Mouse (Mus musculus) ovary, postnatal 36 days (tissue): ENCODE measurements around the gene Ncoa5.
A peak's percentile ranks its signal among the peaks of the same experiment; 100 is the strongest.

Experiments
- DNase-seq: peaks from one replicate; pipeline ENCODE4 v3.0.0; 2022; ENCODE audit warnings: low spot score, mixed read lengths

Gene Ncoa5

GRCm38 (mm10) chr2:164994659-164995428, 39.8 kb downstream of the Ncoa5 start:
- no peak for DNase-seq

- DNase-seq, result no peak
Observed at GRCm38 (mm10) chr2:164994156-164994555, 40.5 kb downstream of the Ncoa5 start.

GRCm38 (mm10) chr2:164991808-164992207, 42.9 kb downstream of the Ncoa5 start:
- no peak for DNase-seq

- DNase-seq, result no peak
Observed at GRCm38 (mm10) chr2:164991111-164991510, 43.6 kb downstream of the Ncoa5 start.

- DNase-seq, result no peak
Observed at GRCm38 (mm10) chr2:164988777-164989176, 45.9 kb downstream of the Ncoa5 start.

- no peak for DNase-seq
Observed at GRCm38 (mm10) chr2:164986371-164987027, 48.2 kb downstream of the Ncoa5 start.

GRCm38 (mm10) chr2:164985962-164986361, 48.7 kb downstream of the Ncoa5 start:
- DNase-seq, result no peak

- peak; percentile 58 for DNase-seq
Observed at GRCm38 (mm10) chr2:164979749-164980148, 54.9 kb downstream of the Ncoa5 start.

- no peak for DNase-seq
Observed at GRCm38 (mm10) chr2:164975611-164976010, 59.1 kb downstream of the Ncoa5 start.

GRCm38 (mm10) chr2:164972646-164973045, 62.0 kb downstream of the Ncoa5 start:
- DNase-seq, result no peak

- DNase-seq, result no peak
Observed at GRCm38 (mm10) chr2:164970631-164971196, 64.0 kb downstream of the Ncoa5 start.

GRCm38 (mm10) chr2:164969348-164969781, 65.3 kb downstream of the Ncoa5 start:
- DNase-seq, result no peak

GRCm38 (mm10) chr2:164968451-164968851, 66.2 kb downstream of the Ncoa5 start:
- DNase-seq, result peak; percentile 79

- no peak for DNase-seq
Observed at GRCm38 (mm10) chr2:164967761-164968440, 66.8 kb downstream of the Ncoa5 start.

GRCm38 (mm10) chr2:164967193-164967592, 67.5 kb downstream of the Ncoa5 start:
- no peak for DNase-seq

GRCm38 (mm10) chr2:164966381-164966780, 68.3 kb downstream of the Ncoa5 start:
- no peak for DNase-seq

GRCm38 (mm10) chr2:164964981-164965380, 69.7 kb downstream of the Ncoa5 start:
- DNase-seq, result no peak

- DNase-seq, result no peak
Observed at GRCm38 (mm10) chr2:164964242-164964894, 70.3 kb downstream of the Ncoa5 start.

GRCm38 (mm10) chr2:164962183-164962580, 72.5 kb downstream of the Ncoa5 start:
- no peak for DNase-seq

- DNase-seq, result peak; percentile 48
Observed at GRCm38 (mm10) chr2:164961506-164962182, 73.0 kb downstream of the Ncoa5 start.

GRCm38 (mm10) chr2:164960716-164961441, 73.8 kb downstream of the Ncoa5 start, which contains the start of gene Slc12a5:
Slc12a5 (plus strand) TSS chr2:164960802.
- DNase-seq, result peak; percentile 58
